Mouse (Mus musculus) ES-Bruce4 (cell line): ENCODE data around the gene Mfn2.

Source experiments
- CTCF ChIP-seq: IDR thresholded peaks from one replicate; pipeline ENCODE4 v1.8.1; 2011; ENCODE audit warnings: low read depth, low read length
- EP300 ChIP-seq: IDR thresholded peaks from 2 replicates; pipeline ENCODE4 v1.6.1; 2011; ENCODE audit warnings: low read depth, low read length; ENCODE audit not compliant: insufficient read depth

GRCm38 (mm10) chr4:147918459-147919121 lies 14.1 kb upstream of the Mfn2 start:
- peak; percentile 10 for TF ChIP-seq CTCF
- TF ChIP-seq EP300: no peak
